Mouse (Mus musculus) kidney, postnatal 25 days (tissue): ENCODE measurements around the gene Tubgcp3.
A peak's percentile ranks its signal among the peaks of the same experiment; 100 is the strongest.
"Not testable (repeated sequence)": the region's sequence is repeated elsewhere in the genome, so short reads cannot be mapped to it uniquely, and the experiment has no call there.

Source experiments
- DNase-seq, 2 experiments: peaks; one replicate each; pipeline ENCODE4 v3.0.0; 2021; ENCODE audit warnings: mixed read lengths in 2 of 2

Tubgcp3 gene

GRCm38 (mm10) chr8:12638446-12638845 lies 33.6 kb downstream of the Tubgcp3 start:
- DNase-seq, result no peak

DNA sequence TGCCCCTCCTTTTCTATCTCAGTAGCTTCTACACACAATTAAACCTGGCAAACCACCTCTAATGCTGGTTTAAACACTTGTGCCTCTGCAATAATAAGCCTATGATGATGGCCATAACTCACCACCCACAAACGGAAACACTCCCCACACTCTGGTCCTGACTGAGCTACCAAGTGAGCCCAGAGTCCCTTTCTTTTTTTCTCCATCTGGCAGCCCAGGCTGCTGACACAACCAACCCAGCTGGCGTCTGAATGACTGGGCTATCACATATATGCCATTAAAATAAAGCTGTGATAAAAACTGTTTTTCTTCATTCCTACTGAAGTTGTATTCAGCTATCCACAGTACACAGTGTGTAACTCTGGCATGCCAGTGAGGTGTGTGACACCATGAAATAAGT lies 36.7 kb downstream of the Tubgcp3 start:
- no peak for DNase-seq

DNA sequence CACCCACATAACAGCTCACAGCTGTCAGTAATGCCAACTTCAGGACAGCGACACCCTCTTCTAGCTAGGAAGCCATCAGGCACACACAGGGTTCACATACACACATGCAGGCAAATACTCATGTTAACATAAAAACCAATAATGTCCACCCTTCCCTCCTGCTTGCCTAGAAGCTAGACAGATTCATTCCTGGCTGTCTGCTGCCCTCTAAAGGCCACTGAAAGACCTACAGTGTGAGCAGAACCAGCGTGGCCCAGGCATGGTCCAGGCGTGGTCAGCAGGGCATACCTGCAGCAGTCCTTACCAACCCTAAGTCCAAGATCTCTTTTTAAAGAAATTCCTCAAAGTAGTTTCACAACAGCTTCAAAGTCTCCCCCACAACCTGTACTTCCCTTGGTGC lies 43.0 kb downstream of the Tubgcp3 start:
- DNase-seq, result peak; percentile 56 to 61

- no peak for DNase-seq
Measured at GRCm38 (mm10) chr8:12625890-12626289, 46.2 kb downstream of the Tubgcp3 start.

DNA sequence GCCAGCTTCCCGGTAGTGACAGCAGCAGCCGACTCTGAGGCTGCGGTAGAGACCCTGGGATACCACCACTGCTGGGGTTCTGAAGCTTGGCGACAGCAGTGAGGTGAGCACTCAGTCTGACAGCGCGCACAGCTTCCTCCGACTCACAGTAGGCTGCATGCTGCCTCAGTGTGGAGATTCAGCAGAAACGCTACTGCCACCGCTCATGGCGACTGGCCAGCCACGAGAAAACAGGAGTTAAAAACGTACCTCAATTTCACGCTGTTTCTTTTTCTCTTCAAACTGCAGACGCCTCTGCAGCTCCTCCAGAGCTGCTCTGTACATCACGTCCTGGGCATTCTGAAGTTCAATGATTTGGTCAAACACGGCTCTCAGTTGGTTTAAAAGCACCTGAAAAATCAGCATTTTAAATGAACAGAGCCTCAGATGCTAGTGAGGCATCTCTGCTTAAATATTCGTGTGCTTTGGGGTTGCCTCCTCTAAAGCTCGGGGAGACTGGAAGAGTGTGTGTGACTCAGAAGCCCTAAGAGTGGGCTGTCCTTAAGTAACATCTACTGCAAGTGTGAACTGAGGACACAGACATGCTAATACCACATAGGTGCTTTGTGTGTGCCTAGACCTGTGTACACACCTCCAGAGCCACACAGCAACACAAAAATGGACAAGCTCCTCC lies 50.4 kb downstream of the Tubgcp3 start:
- no peak for DNase-seq

- not testable (repeated sequence) for DNase-seq
Measured at GRCm38 (mm10) chr8:12617369-12617768, 54.7 kb downstream of the Tubgcp3 start.

DNA sequence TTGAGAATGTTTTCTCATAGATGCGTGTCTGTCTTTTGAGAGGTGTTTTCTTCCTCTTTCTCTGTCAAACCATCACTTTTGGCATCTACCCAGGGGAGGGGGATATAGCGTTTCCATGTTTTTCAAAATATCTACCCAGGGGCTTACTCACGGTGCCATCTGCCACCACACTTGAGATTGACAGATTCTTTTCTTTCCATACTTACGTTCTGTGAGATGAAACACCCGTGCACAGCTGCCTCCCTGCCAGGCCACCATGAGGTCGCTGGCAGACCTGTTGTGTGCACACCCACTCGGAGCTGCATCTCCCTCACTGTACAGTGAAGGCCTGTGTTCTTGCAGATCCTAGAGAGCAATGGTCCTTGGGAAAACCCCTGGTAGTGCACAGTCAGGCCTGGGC lies 58.8 kb downstream of the Tubgcp3 start:
- DNase-seq, result no peak

- DNase-seq, result no peak
Measured at GRCm38 (mm10) chr8:12609752-12610449, 62.1 kb downstream of the Tubgcp3 start.

DNA sequence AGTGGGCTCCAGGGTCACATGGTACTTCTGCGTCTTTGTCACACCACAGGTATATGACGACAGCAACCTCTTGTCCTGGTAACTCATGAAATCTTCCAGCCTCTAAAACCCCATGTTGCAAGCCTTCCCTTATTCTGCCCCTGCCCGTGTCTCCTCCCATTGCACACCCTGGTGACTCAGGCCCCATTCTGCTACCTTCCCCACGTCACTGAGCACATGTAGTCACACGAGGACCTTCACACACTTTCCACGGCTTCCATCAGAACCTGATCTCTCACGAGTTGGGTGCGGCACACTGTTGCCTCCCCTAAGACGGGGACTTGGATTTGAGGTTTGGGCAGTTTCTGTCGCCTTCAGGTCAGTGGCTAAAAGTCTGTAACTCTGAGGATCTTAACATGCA lies 63.2 kb downstream of the Tubgcp3 start:
- no peak for DNase-seq

GRCm38 (mm10) chr8:12607223-12607622 lies 64.8 kb downstream of the Tubgcp3 start:
- peak; percentile 86 to 90 for DNase-seq

GRCm38 (mm10) chr8:12583785-12584184 lies 88.3 kb downstream of the Tubgcp3 start:
- DNase-seq, result no peak

DNA sequence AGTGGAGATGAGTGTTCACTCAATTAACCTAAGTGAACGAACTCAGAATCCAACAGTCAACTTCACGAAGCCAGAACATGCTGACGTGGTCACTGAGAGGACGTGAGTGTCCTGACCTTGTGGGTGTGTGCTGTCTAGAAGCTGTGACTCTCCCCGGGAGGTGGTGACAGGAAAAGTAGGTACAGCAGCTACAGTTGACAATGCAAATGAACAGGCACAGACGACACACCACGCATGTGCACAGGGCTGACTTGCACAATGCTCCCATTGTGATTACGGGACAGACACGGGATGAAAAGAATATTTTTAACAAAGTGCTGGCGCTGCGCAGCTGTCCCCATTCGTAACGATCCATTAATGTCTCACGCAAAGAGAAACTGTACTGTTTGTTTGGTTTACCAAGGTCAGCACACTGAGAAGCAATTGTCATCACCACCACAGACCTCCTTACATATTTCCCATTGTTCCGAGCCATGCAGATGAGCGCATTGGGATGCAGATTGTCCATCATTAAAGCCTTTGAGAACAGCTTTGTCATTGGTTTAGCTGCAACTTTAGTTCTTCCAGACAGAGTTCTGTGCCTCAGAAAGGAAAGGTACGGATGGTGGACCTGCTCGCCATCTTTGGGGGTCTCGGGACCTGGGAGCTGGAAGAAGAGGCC lies 92.6 kb downstream of the Tubgcp3 start:
- DNase-seq, result not testable (repeated sequence)

DNA sequence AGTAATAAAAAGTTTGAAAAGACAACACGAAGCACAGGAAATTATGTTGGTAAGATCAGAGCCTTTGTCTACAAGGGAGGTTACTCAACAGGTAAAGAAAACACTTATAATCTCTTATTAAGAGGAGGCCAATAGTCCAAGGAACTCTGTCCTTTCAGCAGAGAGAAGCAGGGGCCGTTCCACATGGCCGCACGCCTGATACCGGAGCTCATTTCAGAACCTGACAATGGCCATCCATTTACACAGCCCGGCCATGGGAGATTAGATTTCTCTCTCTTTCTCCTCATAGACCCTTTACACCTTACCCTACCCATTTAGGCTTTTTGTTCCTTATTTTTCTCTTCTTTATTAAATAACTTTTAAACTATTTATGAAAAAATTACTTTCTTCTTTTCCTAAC lies 95.3 kb downstream of the Tubgcp3 start:
- peak in 1 of 2 experiments; percentile 40 for DNase-seq

GRCm38 (mm10) chr8:12576003-12576402 lies 96.0 kb downstream of the Tubgcp3 start:
- no peak for DNase-seq

- peak in 1 of 2 experiments; percentile 10 for DNase-seq
Measured at GRCm38 (mm10) chr8:12572814-12573534, 99.1 kb downstream of the Tubgcp3 start, which contains the start of gene Spaca7. TSS of gene Spaca7 (plus strand) at chr8:12573029.

GRCm38 (mm10) chr8:12566509-12566908 lies 105.5 kb downstream of the Tubgcp3 start:
- DNase-seq, result no peak

GRCm38 (mm10) chr8:12565488-12565887 lies 106.6 kb downstream of the Tubgcp3 start:
- DNase-seq, result no peak

GRCm38 (mm10) chr8:12564307-12564706 lies 107.7 kb downstream of the Tubgcp3 start:
- peak in 1 of 2 experiments; percentile 55 for DNase-seq
